Mouse (Mus musculus) hindbrain, embryonic 15.5 days (tissue): ENCODE measurements at regions not wholly inside any gene's neighbourhood (a gene's known extent, or its start where the extent isn't known, plus 50 kb on each side); places are given as distances from the start of the nearest gene placed in this dataset.
A peak's percentile ranks its signal among the peaks of the same experiment; 100 is the strongest.
"Not testable (repeated sequence)": the region's sequence is repeated elsewhere in the genome, so short reads cannot be mapped to it uniquely, and the experiment has no call there.

ENCODE experiments used
- ATAC-seq: fragments of 200-750 bp; cut with Nextera tagmentation; 2 replicates; pipeline ENCODE4 v1.8.0; 2017; ENCODE audit warnings: low read depth, moderate number of reproducible peaks, moderate TSS enrichment; ENCODE audit not compliant: low FRiP score
- H3K27ac ChIP-seq: fragments of 300-500 bp; sonication (generic); replicated peaks from 2 replicates; pipeline ENCODE4 v1.5.1; 2015; ENCODE audit warnings: mild to moderate bottlenecking, inconsistent platforms
- H3K27me3 ChIP-seq: fragments of 300-500 bp; sonication (generic); 2 replicates; pipeline ENCODE4 v1.6.1; 2015; ENCODE audit warnings: control low read depth, inconsistent platforms
- H3K36me3 ChIP-seq: fragments of 300-500 bp; sonication (generic); 2 replicates; pipeline ENCODE4 v1.6.1; 2015; ENCODE audit warnings: control low read depth, inconsistent platforms
- H3K4me1 ChIP-seq: fragments of 300-500 bp; sonication (generic); replicated peaks from 2 replicates; pipeline ENCODE4 v1.6.1; 2015; ENCODE audit warnings: control low read depth, inconsistent platforms
- H3K4me2 ChIP-seq: fragments of 300-500 bp; sonication (generic); 2 replicates; pipeline ENCODE4 v1.6.1; 2015; ENCODE audit warnings: moderate library complexity, mild to moderate bottlenecking, inconsistent platforms
- H3K4me3 ChIP-seq: fragments of 300-500 bp; sonication (generic); 2 replicates; pipeline ENCODE4 v1.5.1; 2015; ENCODE audit warnings: mild to moderate bottlenecking, inconsistent platforms
- H3K9ac ChIP-seq: fragments of 300-500 bp; sonication (generic); 2 replicates; pipeline ENCODE4 v1.6.1; 2015; ENCODE audit warnings: inconsistent platforms
- H3K9me3 ChIP-seq: fragments of 300-500 bp; sonication (generic); 2 replicates; pipeline ENCODE4 v1.6.1; 2016; ENCODE audit warnings: control low read depth, inconsistent platforms
- WGBS: fragments of 180-500 bp; shearing (Covaris S2); methylation state at CpG from one replicate; pipeline ENCODE4 v1.1.7; 2015; 5-methylcytosine and 5-hydroxymethylcytosine counted together

GRCm38 (mm10) chrX:103532620-103533199, 97.7 kb upstream of the Zcchc13 start:
- not testable (repeated sequence) for H3K4me2 ChIP-seq, H3K36me3 ChIP-seq, H3K4me3 ChIP-seq, H3K27me3 ChIP-seq, H3K9me3 ChIP-seq
- peaks cover 15% of the 10 kb centered on the region for H3K4me1 ChIP-seq
- H3K27ac ChIP-seq = peak overlapping the region; percentile 84
- ATAC-seq = peak; percentile 92
- WGBS = 0% methylated on average over 1 of the region's 2 CpGs
- 0 out of 2 replicates have a peak overlapping the region, but pooled peaks have one; percentile 7 for H3K9ac ChIP-seq

GRCm38 (mm10) chrX:103533306-103533705, 97.1 kb upstream of the Zcchc13 start:
- H3K4me3 ChIP-seq = no peak overlapping the region
- H3K36me3 ChIP-seq = no peaks in the 10 kb centered on the region
- H3K4me1 ChIP-seq = peaks cover 15% of the 10 kb centered on the region
- H3K27ac ChIP-seq = peak overlapping the region; percentile 84
- H3K9me3 ChIP-seq = no peaks in the 10 kb centered on the region
- 0 out of 2 replicates have a peak overlapping the region, but pooled peaks have one; percentile 7 for H3K9ac ChIP-seq
- no peaks in the 10 kb centered on the region for H3K27me3 ChIP-seq
- ATAC-seq = peak; percentile 62; the same call in 1 of the 2 replicates
- H3K4me2 ChIP-seq = peak overlapping the region; percentile 29
- under 1% methylated on average over 11 of the region's 11 CpGs for WGBS

DNA sequence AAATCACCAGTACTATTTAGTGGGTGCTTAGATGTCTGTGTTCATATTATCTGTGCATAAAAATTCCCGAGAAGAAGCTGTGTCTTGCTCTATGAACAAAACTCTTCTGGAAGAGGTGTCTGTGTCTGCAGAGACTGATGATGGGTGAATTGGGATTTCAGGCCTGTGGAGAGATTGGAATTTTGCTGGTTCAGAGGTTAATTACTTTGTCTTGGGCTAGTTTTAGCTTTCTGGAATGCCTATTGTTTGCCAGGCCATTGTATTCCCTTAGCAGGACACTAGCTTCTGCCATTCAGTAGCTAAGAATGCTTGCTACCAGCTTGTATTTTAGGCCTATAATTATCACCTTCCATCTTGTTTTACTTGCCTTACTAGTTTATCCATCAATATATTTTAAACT, 96.6 kb upstream of the Zcchc13 start:
- H3K36me3 ChIP-seq = no peaks in the 10 kb centered on the region
- no peak for ATAC-seq
- no peak overlapping the region for H3K4me3 ChIP-seq
- 3% methylated on average over 1 of the region's 1 CpGs for WGBS
- peak overlapping the region; percentile 84 for H3K27ac ChIP-seq
- no peaks in the 10 kb centered on the region for H3K27me3 ChIP-seq
- peaks cover 15% of the 10 kb centered on the region for H3K4me1 ChIP-seq
- H3K9me3 ChIP-seq = no peaks in the 10 kb centered on the region
- H3K4me2 ChIP-seq = 0 out of 2 replicates have a peak overlapping the region, but pooled peaks have one; percentile 29
- H3K9ac ChIP-seq = no peak overlapping the region

DNA sequence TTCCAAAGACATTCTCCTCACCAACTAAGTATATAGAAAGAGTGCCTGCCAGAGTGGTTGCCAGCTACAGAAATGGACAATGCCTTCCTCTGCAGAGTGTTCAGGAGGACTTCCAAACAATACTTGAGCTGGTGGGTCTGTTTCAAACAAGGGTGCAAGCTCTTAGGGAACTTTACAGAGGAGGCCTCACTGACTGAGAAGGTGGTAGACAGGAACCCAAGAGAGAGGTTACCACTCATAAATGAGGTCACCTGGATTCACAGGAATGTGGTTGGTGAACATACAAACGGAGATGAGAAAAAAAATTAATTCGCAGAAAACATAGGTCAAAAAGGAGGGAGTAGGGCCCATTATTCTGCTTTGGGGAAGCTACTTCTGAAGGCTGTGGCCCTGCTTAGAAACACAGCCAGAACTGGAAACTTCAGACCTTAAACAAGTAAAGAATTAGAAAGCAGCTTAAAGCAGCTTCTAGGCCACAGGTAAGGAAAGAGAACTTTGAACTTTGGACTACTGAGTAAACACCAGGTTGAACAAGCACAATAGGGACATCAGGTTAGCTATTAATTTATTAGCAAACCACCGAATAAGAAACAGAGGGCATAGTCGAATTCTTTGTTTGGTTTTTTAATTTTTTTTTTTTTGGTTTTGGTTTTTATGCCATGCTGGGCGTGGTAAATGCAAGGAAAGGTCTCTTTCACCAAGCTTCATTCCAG, 83.7 kb upstream of the Zcchc13 start:
- Histone ChIP-seq H3K4me1 (no peaks in the 10 kb centered on the region), H3K4me2 (no peak overlapping the region), H3K9me3 (no peaks in the 10 kb centered on the region), H3K9ac (no peak overlapping the region), H3K36me3 (no peaks in the 10 kb centered on the region), H3K27ac (no peak overlapping the region), H3K27me3 (no peaks in the 10 kb centered on the region), H3K4me3 (no peak overlapping the region)
- WGBS = 82% methylated on average over 5 of the region's 5 CpGs
- ATAC-seq = no peak

- H3K9me3 ChIP-seq = no peaks in the 10 kb centered on the region
- H3K4me3 ChIP-seq = no peak overlapping the region
- no peaks in the 10 kb centered on the region for H3K36me3 ChIP-seq
- no peak for ATAC-seq
- no peak overlapping the region for H3K4me2 ChIP-seq
- H3K27me3 ChIP-seq = no peaks in the 10 kb centered on the region
- H3K4me1 ChIP-seq = peaks cover 4% of the 10 kb centered on the region
- no peak overlapping the region for H3K9ac ChIP-seq
- 81% methylated on average over 14 of the region's 14 CpGs for WGBS
- peak overlapping the region; percentile 30; the same call in 1 of the 2 replicates for H3K27ac ChIP-seq
These were observed 79.1 kb upstream of the Zcchc13 start for GRCm38 (mm10) chrX:103551304-103551703.

- no peaks in the 10 kb centered on the region for H3K36me3 ChIP-seq
- H3K9ac ChIP-seq = no peak overlapping the region
- H3K4me3 ChIP-seq = no peak overlapping the region
- ATAC-seq = no peak
- no peaks in the 10 kb centered on the region for H3K27me3 ChIP-seq
- 95% methylated on average over 3 of the region's 3 CpGs for WGBS
- H3K9me3 ChIP-seq = no peaks in the 10 kb centered on the region
- H3K4me1 ChIP-seq = peaks cover 13% of the 10 kb centered on the region
- no peak overlapping the region for H3K27ac ChIP-seq
- no peak overlapping the region for H3K4me2 ChIP-seq
These were observed 77.2 kb upstream of the Zcchc13 start for GRCm38 (mm10) chrX:103553196-103553595.

DNA sequence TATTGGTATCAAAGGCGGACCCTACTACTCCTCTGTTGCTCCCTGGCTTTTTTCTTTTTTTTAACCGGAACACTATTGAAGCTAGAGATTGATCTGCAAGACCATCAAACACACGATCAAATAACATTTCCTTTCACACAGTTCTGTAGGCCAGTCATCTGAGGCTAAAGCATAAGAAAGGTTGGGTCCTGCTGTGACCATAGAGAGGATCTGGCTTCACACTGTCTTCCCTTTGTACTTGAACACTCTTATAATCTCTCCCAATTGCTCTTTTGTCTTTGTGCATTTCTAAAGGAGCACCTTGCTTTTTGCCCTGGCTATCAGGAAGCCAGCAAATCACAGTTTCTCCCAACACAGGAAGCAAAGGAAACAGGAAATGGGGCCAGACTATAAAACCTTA, 76.8 kb upstream of the Zcchc13 start:
- ATAC-seq = no peak
- Histone ChIP-seq H3K27me3 (no peaks in the 10 kb centered on the region), H3K36me3 (no peaks in the 10 kb centered on the region), H3K9me3 (no peaks in the 10 kb centered on the region), H3K4me2 (no peak overlapping the region), H3K4me1 (peaks cover 13% of the 10 kb centered on the region), H3K4me3 (no peak overlapping the region), H3K27ac (no peak overlapping the region), H3K9ac (no peak overlapping the region)
- 81% methylated on average over 3 of the region's 3 CpGs for WGBS

- peaks cover 13% of the 10 kb centered on the region for H3K4me1 ChIP-seq
- H3K27me3 ChIP-seq, H3K36me3 ChIP-seq, H3K9me3 ChIP-seq, H3K9ac ChIP-seq, H3K4me3 ChIP-seq, H3K4me2 ChIP-seq: not testable (repeated sequence)
- 23% methylated on average over 4 of the region's 5 CpGs for WGBS
- peak; percentile 93 for ATAC-seq
- H3K27ac ChIP-seq = peak overlapping the region; percentile 73
These were observed 75.1 kb upstream of the Zcchc13 start for GRCm38 (mm10) chrX:103555041-103555986.

- 0 out of 2 replicates have a peak, but pooled peaks have one; percentile 27 for ATAC-seq
These were observed 74.3 kb upstream of the Zcchc13 start for GRCm38 (mm10) chrX:103556046-103556445.

GRCm38 (mm10) chrX:103556681-103557490, 73.5 kb upstream of the Zcchc13 start:
- Histone ChIP-seq H3K27ac (peak overlapping the region; percentile 61), H3K4me3 (no peak overlapping the region), H3K4me2 (no peak overlapping the region), H3K9ac (no peak overlapping the region), H3K27me3 (no peaks in the 10 kb centered on the region), H3K9me3 (no peaks in the 10 kb centered on the region), H3K36me3 (no peaks in the 10 kb centered on the region), H3K4me1 (peaks cover 13% of the 10 kb centered on the region)
- no peak for ATAC-seq
- 43% methylated on average over 7 of the region's 7 CpGs for WGBS

More at GRCm38 (mm10) chrX:103556046-103556445, 74.3 kb upstream of the Zcchc13 start:
- H3K9ac ChIP-seq = no peak overlapping the region
- H3K27ac ChIP-seq = peak overlapping the region; percentile 61
- H3K4me2 ChIP-seq = no peak overlapping the region
- no peaks in the 10 kb centered on the region for H3K27me3 ChIP-seq
- no peak overlapping the region for H3K4me3 ChIP-seq
- no peaks in the 10 kb centered on the region for H3K36me3 ChIP-seq
- no peaks in the 10 kb centered on the region for H3K9me3 ChIP-seq
- H3K4me1 ChIP-seq = peaks cover 13% of the 10 kb centered on the region
- 39% methylated on average over 4 of the region's 4 CpGs for WGBS

DNA sequence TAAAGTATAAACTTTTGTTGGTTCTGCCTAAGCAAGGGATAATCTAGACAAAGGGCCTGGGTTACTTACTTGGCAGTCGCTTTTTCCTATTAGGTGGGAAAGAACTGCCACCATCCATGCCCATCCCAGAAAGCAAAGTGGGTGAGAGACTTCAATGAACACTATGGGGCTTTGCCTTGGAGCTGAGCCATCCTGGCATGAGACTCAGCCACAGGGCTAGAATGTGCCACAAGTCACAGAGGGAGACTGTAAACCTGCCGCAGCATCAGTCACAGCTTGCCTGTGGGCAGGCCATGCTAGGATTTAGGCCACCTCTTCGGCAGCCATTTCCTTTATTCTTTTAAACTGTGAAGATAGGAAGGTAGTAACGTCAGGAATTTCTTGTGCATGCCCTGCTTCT, 72.9 kb upstream of the Zcchc13 start:
- 0 out of 2 replicates have a peak overlapping the region, but pooled peaks have one; percentile 34 for H3K27ac ChIP-seq
- ATAC-seq = no peak

More for the DNA sequence above, 72.9 kb upstream of the Zcchc13 start:
- H3K36me3 ChIP-seq = no peaks in the 10 kb centered on the region
- peaks cover 13% of the 10 kb centered on the region for H3K4me1 ChIP-seq
- no peak overlapping the region for H3K4me2 ChIP-seq
- WGBS = 66% methylated on average over 4 of the region's 4 CpGs
- H3K9me3 ChIP-seq = no peaks in the 10 kb centered on the region
- no peak overlapping the region for H3K4me3 ChIP-seq
- H3K27me3 ChIP-seq = no peaks in the 10 kb centered on the region
- H3K9ac ChIP-seq = no peak overlapping the region
